Mouse (Mus musculus) T-helper 1 cell (primary cell): ENCODE measurements at regions not wholly inside any gene's neighbourhood (a gene's known extent, or its start where the extent isn't known, plus 50 kb on each side); places are given as distances from the start of the nearest gene placed in this dataset.

Source experiments
- in situ Hi-C: fragments of 300-600 bp; cut with MboI, MseI; formaldehyde crosslinking; loops from one replicate; pipeline ENCODE4 v1.15.1; 2025; ENCODE audit warnings: high pct_unique_total_duplicates

DNA sequence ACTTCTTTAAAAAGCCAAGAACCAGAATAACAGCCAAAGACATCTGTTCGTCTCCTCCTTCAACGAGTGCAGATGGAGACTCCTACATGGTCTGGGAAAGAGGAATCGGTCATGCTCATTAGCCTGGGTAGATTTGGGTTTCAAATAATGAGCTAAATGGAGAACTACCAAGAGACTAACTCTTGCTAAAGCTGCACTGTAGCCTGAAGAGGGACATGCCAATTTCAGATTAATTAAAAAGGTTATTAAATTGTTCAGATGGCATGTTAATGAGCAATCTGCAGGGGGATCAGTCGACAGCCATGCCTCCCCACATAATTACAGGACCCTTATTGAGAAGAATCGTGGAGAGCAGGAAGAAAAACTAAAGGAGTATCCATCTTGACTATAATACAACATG lies 386.1 kb downstream of the Nedd1 start:
- in situ Hi-C loops: no loop called here

DNA sequence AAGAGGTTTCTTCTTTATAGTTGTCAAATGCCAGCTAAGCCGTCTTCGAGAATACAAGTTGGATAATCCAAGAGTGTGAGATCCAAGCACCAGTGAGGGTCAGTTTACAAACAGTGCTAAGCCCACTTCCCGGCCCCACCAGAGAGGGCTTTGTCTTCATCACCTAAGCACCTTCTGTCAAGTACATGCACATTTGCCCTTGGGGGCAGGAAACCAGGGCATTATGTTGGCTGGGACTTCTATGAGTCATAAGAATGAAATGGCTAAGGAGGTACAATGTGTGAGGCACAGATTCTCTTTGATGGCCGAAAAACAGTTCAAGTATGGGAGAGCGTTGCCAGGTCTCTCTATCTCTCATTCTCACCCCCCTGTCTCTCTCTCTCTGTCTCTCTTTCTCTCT lies 387.1 kb downstream of the Nedd1 start:
- in situ Hi-C loops: no loop called here

DNA sequence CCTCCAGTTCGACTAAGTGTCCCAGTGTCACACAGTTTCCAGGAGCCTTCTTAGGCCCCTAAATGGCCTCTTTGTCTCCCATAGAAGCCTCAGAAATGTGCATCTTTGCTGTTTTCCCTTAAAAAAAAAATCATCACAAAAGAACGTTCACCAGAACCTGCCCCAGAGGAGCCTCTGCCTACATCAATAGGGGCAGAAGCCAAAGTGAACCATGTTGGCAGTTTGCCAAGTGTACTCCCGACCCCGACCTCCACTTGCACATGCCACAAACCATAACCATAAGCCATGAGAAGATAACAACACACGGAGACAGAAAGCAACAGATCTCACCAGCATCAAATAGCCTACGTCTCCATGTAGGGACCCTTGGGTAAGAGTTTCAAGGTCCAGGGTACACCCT lies 388.4 kb downstream of the Nedd1 start:
- in situ Hi-C loops: no loop called here

DNA sequence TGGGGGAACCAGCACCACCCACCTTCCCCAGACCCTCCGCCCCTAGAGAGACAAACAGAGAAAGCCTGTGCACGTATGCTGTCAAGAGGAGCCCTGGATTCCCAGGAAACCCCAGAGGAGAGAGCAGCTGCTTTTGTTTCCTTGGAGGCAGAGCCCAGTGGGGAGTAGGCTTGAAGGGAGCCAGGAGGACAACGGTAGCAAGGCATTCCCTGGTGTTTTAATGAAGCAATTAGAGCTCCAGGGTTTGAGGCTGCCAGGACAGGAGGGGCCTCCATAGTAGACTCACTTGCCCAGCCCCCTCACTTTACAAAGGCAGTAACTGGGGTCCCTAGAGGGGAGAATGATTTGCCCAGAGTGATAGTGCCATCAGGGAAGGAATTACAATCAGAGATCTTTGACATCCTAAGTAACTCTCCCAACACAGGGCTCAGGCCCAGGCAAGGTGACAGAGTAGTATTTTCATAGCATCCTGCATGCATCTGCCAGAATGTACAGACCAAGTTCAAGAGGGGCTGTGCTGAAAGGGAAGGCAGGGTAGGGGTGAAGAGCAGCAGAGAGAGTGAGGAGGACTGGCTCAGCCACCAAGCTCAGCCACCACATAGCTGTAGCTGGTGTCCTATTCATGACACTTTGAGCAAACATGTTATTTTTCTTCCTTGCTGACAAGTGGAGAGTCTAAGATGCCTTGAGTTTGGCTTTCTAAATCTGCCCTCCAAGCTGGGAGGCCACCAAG lies 389.0 kb downstream of the Nedd1 start:
- in situ Hi-C loops: no loop called here

DNA sequence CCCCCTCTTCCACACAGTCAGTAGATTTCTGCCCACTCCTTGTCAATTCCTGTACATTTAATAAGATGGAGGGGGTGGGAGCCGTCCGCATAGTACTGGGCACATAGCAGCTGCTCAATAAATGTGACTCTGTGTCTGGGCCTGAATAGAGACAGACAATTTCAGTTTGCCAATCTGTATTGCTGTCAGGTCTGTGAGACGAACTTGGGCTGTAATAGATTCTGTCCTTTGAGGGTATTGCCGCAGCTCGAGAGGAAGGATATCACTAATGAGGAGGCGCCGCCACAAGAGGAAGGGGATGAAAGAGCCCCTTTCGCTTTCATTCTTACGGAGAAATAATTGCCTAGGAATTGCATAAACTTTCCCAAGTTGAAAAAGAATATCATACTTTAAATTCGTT lies 392.1 kb downstream of the Nedd1 start:
- in situ Hi-C loops: no loop called here

DNA sequence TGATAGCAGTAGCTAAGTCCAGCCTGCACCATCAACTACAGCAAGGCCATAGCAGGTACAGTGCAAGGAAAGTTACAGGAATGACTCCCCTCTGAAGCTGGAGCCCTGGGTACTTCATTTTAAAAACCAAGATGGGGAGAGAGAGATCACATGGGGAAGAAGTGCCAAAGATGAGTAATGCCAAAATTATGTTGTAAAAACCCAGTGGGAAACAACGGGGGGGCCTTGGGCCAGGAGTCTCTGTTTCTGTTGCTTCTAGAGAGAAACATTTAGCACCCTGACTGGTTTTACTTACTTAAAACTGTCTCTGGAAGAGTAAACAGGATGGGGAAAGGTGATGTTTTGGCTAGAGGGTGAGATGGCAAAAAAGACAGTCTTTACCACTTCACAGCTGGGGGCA lies 392.6 kb downstream of the Nedd1 start:
- in situ Hi-C loops: no loop called here

DNA sequence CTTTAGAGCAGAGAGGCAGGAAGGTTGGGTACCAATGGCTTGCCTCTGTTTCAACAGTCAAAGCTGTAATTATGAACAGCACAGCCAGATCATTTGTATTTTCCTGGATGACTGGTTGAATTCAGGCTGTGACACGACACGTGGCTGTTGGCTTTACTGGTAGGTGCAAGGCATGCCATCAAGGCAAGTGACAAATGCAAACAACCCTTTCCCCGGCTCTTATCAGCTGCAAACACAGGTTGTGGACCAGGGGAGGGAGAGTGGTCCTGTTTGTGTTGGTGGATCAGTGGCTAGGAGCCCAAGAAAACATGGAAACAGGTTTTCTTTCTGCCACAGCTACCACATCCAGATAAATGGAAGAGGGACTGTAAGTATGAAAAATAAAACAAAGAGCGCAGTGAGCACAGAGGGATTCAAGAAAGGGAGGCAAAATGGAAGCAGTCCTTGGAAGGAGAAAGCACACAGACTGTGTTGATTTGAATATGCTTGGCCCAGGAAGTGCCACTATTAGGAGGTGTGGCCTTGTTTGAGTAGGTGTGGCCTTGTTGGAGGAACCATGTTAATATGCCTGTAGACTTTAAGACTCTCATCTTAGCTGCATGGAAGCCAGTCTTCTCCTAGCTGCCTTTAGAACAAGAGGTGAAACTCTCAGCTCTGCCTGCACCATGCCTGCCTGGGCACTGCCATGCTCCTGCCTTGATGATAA lies 396.8 kb downstream of the Nedd1 start:
- in situ Hi-C loops: no loop called here

DNA sequence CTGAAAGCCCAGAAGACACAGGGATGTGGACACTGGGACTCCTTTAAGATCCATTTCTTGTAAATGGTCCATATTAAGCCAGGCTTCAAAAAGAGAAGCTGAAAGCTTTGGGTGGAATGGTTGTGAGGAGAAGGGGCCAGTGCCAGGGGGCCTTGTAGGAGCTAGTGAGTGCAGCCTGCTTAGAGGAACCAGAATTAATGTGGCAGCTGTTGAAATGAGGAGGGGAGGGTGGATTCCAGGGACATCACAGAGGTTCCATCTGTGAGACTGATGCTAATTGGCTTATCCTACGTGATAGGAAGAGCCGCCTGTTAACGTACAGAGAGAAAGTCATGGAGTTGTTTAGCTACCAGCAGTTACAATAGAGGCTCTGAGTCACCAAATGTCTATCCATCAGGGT lies 407.6 kb downstream of the Nedd1 start:
- in situ Hi-C loops: loop anchor here (10.0 kb wide), 1 partner anchor 700 kb away; no protein-coding TSS in a partner anchor

DNA sequence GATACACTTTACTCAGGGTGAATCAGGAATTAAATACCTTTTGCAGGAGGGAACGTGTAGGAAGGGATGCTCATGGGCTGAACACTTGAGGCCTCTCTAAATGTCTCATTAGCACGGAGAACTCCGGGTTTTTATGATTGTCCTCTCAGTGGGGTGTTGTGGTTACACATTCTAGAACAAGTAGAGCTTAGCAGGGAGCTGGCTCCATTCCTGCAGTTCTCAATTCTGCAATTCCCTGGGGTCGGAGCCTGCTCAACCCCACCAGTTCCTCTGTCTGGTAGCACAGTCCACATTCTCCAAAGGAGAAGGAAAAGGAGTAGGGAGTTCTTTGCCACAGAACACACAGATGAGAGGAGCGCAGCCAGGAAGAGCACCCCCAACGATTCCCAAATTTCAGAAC lies 409.9 kb downstream of the Nedd1 start:
- in situ Hi-C loops: loop anchor here (10.0 kb wide), 1 partner anchor 703 kb away; no protein-coding TSS in a partner anchor

DNA sequence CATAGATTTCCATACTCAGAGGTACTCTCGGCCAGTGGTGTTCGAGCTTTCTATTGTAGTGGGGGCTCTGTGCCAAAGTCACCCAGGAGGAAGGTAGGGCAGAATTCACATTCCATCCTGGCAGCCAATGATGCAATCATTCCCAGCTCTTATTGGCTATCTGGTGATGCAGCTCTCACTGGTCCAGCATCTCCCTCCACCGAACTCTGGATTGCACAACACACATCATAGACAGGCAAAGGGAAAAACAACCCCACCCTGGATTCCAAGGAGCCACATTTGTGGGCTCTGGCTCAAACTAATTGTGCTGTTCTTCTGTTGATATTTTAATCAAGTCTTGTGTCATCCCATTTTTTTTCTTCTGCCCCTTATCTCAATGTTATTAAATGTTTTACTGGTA lies 413.6 kb downstream of the Nedd1 start:
- in situ Hi-C loops: no loop called here

DNA sequence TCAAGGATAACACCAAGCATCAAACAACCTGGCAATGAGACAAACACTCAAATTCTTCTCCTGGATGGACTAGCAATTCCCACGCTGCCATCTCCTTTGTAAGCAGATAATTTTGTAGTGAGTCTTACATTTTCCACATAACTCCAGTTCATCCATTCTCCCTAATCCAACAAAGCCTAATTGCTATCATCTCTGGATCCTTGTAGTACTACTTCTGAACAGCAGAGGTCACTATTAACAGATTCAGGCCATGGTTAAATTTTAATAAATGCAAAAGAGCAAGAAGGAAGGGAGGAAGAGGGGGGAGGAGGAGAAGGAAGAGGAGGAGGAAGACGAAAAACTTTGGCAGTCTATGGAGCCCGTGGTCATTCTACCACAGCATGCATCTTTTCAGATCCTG lies 414.4 kb downstream of the Nedd1 start:
- in situ Hi-C loops: no loop called here

DNA sequence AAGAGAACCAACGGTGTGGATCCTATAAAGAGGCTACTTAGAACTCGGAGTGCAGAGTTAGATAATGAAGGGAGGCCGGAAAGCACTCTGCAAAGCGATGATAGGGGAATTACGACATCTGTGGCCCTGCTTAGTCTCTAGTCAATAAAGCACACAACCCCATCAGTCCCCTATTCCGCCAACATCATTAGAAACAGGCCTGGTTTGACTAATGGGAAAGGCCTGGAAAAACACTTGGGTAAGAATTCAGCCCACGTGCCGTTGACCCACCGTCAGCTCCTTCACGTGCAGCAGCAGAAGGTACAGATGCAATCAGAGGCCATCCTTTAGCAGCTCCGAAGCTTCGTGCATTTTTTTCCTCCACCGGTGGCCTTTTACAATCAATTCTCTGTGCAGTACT lies 423.5 kb downstream of the Nedd1 start:
- in situ Hi-C loops: no loop called here

DNA sequence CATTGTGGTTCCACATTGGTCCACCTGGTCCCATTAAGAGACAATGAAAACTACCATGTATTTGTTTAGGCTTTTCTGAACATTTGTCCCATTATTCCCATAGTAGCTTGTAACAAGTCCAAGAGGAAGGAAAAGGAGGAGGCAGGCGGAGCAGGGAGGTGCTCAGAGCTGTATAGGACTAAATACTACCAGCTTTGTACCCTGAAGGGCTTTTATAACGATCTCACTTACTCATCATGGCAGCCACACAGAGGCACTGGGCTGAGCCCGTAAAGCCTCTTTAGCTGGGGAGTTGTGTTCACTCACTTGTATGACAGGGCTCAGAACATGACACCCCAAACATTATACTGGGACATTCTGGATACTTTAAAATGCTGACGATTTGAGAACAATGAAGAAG lies 425.4 kb downstream of the Nedd1 start:
- in situ Hi-C loops: no loop called here

DNA sequence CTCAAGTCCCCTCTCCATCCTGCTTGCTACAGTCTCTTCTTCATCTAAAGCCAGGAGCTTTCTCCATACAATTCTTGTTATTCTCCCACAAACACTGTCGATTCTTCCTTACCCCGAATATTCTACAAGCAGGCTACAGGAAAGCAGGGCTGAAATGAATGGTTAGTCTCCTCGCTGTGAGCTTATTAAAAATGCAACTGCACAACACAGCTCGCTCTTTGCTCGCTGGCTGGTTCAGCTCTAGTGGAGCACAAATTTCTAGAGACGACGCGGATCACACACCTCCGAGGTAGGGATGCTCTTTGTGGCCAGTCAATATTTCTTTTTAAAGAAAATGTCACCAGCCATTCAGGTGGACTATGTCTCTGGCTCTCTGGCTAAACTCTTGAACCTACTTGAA lies 425.9 kb downstream of the Nedd1 start:
- in situ Hi-C loops: no loop called here

DNA sequence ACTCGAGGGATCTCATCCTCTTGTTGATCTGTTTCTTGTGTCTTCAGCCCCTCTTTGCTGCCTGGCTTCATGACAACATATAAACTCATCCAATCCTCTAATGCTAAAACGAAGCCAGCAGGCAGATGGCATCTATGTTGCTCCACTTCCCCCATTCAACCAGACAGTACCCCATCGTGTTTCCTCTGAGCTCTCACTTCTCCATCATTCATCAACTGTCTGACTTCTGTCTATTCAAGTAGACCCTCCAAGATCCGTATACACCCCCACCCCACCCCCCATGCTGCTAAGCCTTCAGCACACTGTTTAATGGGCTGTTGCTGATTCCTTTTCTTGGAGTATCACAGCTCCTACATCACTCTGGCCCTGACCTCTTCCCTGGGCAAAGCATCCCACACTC lies 429.0 kb downstream of the Nedd1 start:
- in situ Hi-C loops: no loop called here

DNA sequence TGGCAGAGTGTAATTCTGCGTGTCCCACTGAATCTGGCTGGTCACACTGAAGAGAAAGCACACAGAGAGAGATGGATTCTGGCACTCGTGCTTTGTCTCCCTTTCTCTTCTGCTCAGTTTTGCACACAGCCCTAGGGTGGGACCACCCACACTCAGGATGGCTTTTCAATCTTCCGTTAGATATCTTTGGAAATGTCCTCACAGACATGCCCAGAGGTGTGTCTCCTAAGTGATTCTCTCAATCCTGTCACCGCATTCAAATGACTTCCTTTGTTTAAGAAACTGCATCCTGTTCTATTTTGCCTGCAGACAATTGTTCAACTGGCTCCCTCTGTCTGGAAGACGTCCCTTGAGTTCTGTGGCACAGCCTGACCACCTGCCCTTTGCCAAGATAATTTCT lies 433.0 kb downstream of the Nedd1 start:
- in situ Hi-C loops: no loop called here

DNA sequence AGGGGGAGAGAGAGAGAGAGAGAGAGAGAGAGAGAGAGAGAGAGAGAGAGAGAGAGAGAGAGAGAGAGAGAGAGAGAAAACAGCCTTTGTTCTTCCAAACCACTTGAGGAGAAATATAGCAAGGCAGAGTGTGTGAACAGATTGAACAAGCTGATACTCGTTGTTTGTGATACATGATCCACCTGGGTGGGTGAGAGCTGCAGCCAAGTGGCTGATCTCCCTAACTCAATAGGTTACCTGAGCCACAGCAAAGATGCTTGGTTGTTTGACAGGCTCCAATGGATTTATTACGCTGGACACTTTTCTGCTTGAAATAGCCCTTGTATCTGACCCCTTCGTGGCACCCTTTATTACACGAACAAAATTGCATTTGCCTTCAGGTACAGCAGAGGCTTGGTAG lies 438.0 kb downstream of the Nedd1 start:
- in situ Hi-C loops: no loop called here

DNA sequence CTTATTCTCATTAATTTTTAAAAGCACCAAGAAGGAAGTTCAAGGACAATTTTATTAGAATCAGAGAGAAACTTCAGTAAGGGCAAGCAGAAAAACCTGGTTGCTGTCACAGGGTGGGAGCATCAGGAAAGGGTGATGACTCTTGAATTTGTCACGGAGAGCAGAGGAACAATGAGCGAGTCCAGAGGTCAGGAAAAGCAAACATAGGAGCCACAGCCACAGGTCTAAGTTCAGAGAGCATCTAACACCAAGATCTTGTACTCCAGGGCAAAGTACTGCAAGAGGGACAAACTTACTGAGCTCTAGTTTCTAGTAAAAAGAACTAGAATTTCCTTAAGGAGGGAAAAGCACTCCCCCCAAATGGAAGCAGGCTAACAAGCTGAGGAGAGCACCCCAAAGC lies 444.2 kb downstream of the Nedd1 start:
- in situ Hi-C loops: no loop called here

DNA sequence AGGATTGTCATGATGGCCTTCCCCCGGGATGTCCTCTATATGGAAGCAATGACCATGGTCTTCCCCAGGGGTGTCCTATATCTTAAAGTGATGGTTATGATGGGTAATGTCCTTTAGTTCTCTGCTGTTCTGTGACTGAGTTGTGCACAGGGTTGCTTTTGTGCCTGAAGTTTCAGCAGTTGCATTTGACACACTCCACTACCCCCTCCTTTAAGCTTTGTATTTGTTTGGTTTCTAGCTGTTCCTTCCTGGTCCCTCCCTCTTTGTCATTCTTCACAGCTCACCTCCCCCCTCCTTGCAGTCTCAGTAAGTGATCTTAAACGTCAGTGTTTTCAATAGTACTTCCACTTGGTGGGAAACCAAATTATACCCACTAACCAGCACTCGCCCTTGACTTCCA lies 464.4 kb downstream of the Nedd1 start:
- in situ Hi-C loops: no loop called here

DNA sequence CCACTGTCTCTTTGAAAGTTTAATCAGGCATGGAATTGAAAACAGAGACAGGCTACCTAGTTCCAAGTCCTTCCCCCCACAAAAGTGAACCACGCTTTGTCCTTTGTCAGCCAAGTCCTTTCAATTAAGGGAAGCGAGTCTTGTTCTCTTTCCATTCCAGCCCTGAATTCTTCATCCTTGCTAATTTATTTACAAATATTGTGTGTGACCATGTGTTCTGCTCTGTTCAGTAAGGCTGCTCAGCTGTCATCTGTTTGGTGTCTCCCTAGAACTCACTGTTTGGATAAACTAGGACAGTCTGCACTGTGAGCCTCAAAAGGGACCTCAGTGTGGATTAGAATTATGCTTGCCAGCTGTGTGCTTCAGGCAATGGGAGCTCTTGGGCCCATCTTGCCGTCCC lies 473.6 kb downstream of the Nedd1 start:
- in situ Hi-C loops: no loop called here

DNA sequence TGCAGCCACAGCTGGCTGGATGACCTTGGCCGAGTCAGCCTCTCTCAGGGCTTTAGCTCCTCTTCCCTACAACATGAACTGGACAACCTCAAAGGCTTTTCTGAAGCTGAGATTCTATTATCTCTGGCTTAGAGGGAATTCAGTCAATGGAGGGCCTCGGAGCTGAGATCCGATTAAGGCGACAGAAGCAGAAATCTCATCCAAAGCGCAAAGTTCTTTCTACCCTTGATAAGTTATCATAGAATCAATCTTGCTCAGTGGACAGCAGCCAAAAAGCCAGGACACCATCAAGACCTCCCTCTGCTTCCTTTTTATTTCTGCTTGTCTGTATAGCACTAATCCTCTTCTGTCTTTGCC lies 474.8 kb downstream of the Nedd1 start:
- in situ Hi-C loops: no loop called here

DNA sequence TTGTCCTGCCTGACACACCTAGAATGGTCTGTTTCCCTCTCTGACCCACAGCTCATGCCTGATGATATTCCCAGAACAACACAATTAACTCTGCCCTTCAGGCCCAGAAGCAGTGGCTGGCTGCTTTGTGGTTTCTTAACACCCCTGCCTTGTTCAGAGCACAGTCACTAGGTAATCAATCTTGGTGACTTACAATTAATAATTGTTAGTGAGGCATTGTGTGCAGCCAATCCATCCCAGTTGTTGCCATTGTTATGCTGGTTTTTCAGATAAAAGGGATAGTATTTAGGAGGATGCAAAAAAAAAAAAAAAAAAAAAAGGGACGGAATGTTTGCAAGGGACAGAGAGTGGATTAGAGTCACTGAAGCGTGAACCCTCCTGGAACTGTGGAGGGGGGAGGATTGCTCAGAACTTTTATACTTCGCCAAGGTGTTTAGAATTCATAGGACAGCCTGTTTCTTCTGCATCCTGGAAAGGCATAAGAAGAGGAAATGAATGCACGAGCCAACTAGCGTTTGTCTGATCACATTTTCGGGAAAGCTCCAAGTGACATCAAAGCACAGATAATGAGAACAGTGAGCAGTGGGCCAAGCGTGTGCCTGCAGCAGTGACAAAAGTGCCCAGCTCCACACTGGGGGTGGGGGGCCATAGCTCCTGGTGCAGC lies 475.3 kb downstream of the Nedd1 start:
- in situ Hi-C loops: no loop called here
